Mouse (Mus musculus): ENCODE measurements around the gene Jazf1.

DNA sequence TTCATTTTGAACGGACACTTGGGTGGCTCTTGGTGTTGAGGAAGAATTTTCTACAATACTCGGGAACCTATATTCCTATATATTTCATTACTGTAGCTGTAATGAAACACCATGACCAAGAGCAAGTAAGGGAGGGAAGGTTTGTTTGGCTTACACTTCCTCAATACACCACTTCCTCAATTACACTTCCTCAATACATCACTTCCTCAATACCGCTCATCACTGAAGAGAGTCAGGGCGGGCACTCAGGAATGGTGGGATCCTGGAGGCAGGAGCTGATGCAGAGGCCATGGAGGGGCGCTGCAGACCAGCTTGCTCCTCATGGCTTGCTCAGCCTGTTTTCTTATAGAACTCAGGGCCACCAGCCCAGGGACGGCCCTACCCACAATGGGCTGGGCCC is 225.8 kb downstream of the Jazf1 start:
- TF ChIP-seq CTCF (conservative IDR thresholded peaks at IDR 0.05; ENCODE audit: low read length) (no peak), NANOG (IDR thresholded peaks at IDR 0.05; ENCODE audit: borderline replicate concordance, low read length) (no peak)
